Mouse (Mus musculus) thymus, postnatal 25 days (tissue): ENCODE measurements around the gene Coro7.
"Not testable (repeated sequence)": the region's sequence is repeated elsewhere in the genome, so short reads cannot be mapped to it uniquely, and the experiment has no call there.

Source experiments
- DNase-seq: peaks from one replicate; pipeline ENCODE4 v3.0.0; 2022

Gene Coro7

DNA sequence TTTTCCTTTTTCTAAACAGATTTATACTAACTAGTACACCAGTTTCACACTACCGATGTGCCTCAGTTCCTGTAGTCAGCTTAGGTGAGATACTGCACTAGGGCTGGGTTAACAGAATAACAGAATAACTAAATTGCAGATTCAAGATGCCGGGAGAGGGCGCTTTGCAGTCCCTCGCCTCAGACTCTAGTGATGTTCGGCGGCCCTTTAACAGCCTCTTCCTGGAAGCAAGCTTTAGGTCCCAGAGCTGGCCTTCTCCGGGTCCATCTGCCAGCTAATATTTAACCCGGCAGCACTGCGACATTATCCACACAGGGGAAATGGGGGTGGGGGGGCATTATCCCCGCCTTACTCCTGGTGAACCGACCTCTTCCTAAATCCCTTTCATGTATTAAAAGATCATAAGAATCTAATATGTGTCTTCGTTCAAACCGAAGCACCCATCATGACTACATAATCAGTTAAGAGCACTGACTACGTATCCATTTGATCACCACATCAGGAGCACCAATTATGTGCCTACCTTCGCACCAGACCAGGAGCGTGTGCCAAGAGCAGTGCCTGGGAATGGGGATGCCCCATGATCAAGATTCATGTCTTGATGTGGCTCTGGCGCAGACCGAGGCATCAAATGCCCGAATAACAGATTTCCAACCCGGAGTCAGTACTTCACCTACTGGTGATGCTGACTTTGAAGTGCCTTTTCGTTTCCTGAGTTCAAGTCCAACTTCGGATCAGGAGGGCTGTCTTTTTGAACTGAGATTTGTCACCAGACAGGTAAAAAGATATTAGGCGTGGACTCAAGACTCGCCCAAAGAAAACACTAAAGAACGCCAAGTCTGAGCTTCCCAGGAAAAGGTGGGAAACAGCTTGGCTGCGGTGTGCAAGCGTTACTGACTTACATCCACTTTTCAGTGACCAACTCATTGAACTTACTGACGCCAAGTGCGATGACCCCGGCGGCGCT is 86.4 kb downstream of the Coro7 start:
- DNase-seq, result peak; percentile 58

DNA sequence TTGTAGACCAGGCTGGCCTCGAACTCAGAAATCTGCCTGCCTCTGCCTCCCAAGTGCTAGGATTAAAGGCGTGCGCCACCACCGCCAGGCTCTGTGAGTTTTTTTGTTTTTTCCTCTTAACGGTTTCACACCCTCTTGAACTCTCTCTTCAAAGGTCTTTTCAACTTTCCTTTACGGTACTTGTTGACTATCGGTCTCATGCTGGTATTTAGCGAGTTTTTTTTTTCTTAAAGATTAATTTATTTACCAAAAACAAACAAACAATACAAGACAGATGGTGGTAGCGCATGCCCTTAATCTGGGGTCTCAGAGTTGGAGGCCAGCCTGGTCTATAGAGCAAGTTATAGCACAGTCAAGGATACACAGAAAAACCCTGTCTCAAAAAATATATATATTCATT is 89.3 kb downstream of the Coro7 start:
- no peak for DNase-seq

DNA sequence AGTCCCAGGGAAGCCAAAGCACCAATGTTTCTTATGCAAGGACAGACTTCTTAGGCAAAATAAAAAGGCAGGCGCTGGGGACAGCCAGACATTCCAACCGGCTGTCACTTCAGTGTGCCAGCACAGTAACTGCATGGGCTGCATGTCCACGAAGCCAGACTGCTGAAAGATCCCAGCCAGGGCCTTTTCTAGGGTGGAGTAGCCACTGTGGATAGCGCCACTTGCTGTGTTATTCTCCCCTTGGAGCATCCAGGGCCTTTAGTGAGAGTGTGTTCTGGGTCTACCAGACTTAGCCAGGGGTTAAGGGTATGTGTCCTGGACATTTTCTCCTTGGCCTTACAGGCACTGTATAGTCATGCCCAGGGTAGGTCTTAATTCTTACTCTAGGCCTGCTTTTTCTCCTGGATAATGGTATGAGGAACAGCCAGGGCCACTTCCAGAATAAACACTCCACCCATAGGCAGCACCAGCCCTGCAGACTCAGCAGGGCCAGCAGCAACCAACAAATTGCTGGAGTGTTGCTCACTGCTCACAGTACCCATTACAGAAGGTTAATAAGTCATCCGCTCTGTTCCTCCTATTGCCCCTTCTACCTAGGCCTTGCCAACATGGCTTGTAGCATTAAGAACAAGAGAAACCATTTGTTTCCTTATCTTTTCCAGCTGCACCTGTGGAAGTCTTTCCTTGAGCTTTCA is 91.9 kb downstream of the Coro7 start:
- no peak for DNase-seq

DNA sequence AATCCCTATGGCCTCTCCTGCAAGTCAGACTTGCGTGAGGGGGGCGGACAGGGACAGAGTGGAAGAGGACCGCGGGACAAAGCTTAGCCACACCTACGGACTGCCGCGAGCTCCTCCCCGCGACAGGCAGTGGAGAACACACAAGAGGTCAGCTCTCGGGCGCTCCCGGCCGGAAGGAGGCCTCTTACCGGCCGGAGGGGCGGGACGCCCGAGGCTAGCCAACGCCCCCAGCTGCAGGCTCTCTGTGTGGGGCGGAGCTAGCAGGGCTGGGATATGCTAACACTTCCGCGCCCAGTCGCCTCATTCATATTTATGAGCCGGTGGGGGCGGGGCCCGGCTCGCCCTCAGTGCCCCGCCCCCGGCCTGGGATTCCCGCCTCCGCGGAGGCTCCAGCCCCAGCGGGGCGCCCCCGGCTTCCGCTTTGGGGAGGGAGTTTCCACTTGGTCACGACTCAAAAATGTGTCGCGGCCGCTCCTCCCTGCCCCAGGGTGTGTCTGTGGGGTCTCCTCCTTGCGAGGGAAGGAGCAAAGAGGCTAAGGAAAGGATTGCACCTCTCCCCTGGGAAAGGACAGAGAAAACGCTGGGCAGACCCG is 93.0 kb downstream of the Coro7 start:
- peak; percentile 95 for DNase-seq

DNA sequence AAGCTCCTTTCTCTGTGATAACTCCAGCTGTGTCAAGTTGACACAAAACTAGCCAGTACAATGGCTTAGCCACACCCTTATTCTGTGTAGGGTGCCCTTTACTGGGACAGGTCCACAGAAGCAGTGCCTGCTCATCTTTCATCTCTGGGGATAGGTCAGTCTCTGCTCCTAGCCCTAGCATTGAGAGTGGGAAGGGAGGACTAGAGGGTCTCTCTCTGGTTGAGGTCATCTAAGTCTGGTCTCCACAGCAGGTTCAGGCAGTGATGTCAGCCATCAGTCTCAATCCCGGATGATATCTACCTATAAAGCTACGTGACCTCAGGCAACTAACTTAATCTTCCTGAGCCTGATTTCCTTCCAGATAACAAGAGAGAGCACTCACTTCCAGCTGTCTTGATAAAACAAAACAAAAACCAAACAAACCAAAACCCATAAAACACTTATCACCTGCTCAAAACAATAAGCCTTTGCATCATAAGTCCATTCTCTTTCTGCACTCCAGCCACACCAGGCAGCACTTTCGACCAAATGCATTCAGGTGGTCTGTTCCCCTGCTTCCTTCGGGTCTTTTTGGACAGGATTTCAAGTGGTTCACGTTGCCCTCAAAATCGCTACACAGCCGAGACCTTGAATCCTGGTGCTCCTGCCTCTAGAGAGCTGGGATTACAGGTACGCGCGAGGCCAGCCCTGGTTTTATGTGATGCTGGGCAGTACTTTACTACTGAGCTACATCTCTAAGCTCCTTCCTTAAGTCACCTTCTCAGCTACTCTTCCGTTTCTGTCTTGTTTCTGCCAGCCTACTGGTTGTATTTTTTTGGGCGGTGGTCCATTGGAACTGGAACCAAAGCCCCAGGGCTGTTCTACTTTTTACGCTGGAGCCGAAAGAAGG is 93.7 kb downstream of the Coro7 start:
- DNase-seq, result no peak

DNA sequence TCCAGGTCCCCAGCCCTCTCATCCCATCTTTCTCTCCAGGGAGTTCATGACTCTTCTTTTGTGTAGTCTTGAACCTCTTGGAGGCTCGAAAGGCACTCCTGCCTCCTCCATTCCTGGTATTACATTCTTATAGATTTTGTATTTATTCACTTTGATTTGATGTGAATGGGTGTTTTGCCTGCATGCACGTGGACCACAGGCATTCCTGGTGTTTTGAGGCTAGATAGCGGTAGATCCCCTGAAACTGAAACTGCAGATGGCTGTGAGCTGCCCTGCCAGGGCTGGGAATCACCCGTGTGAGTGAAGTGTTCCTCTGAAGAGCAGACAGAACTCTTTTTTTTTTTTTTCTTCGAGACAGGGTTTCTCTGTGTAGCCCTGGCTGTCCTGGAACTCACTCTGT is 95.1 kb downstream of the Coro7 start:
- no peak for DNase-seq

DNA sequence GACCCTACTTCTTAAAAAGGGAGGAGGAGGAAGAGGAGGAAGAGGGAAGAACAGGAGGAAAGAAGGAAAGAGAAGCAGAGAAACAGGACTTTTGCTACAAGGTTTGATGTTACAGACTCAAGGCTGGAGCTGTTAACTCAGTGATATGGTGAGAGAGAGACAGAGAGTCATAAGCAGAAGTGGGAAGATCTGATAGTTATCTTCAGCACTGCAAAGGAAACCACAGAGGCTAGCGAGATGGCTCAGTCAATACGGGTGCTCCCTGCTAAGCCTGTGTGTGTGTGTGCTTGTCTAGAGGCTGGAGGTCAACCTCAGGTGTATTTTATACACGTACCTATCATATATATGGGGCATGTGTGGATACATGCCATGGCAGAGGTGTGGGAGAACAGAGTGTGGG is 95.8 kb downstream of the Coro7 start:
- no peak for DNase-seq

DNA sequence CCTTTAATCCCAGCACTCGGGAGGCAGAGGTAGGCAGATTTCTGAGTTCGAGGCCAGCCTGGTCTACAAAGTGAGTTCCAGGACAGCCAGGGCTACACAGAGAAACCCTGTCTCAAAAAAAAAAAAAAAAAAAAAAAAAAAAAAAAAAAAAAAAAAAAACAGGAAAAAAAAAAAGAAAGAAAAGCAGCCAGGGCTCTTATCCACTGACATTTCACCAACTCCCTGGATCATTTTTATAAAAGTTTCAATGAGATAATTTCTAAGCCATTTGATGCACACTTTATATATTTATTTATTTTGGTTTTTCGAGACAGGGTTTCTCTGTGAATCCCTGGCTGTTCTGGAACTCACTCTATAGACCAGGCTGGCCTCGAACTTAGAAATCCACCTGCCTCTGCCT is 98.4 kb downstream of the Coro7 start:
- DNase-seq, result not testable (repeated sequence)

DNA sequence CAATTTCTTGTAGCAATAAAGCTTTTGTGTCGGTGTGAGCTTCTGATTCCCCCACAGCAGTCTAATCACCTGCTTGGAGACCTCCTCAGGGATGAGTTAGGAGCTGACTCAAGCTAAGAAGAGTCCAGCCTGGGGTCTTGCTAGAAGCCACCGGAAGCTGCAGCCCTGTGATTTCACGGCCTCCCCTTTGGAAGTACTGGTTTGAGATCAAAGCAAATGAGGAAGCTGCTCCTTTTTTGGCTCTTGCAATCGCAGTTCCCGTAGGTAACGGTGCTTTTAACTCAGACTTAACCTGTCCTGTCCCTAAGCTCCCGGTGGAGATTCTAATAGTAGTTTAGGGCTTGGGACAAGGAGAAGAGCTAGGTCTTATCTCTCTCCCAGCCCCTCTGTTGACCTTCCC is 100.9 kb downstream of the Coro7 start:
- no peak for DNase-seq

DNA sequence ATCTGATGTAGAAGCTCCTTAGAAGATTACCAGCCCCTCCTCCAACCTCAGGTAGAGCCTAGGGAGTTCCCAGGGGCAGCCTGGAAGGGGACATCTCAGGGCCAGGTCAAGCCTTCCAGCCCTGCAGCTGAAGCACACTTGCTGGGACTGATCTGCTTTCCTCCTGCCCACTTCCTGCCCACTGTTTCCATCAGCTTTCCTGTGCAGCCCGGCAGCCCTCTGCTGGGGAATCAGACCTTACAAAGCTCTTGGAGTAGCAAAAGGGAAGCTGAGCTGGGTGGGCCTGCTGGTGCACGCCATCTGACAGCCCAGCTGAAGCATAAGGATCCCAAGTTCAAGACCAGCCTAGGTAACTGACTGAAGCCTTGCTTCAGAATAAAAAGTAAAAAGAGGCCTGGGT is 102.7 kb downstream of the Coro7 start:
- DNase-seq, result peak; percentile 31
